Mouse (Mus musculus) heart, embryonic 12.5 days (tissue): ENCODE results near the gene AB124611. TPM values are rescaled to one million over a fixed set of nuclear protein-coding genes. Genes with fewer than 3 reads are reported as not detected.

Experiments used
- ATAC-seq: fragments of 200-750 bp; cut with Nextera tagmentation; 2 replicates; pipeline ENCODE4 v1.8.0; 2017; ENCODE audit warnings: moderate TSS enrichment, moderate library complexity; ENCODE audit not compliant: insufficient number of reproducible peaks, low FRiP score
- H3K27ac ChIP-seq: fragments of 300-500 bp; sonication (generic); 2 replicates; pipeline ENCODE4 v1.5.1; 2016; ENCODE audit warnings: mild to moderate bottlenecking, moderate library complexity; ENCODE audit not compliant: poor library complexity, severe bottlenecking
- H3K27me3 ChIP-seq: fragments of 300-500 bp; sonication (generic); replicated peaks from 2 replicates; pipeline ENCODE4 v1.6.1; 2016; ENCODE audit warnings: mild to moderate bottlenecking, moderate library complexity
- H3K36me3 ChIP-seq: fragments of 300-500 bp; sonication (generic); 2 replicates; pipeline ENCODE4 v1.6.1; 2016; ENCODE audit warnings: mild to moderate bottlenecking, moderate library complexity
- H3K4me1 ChIP-seq: fragments of 300-500 bp; sonication (generic); replicated peaks from 2 replicates; pipeline ENCODE4 v1.6.1; 2016; ENCODE audit warnings: mild to moderate bottlenecking
- H3K4me2 ChIP-seq: fragments of 300-500 bp; sonication (generic); 2 replicates; pipeline ENCODE4 v1.6.1; 2016; ENCODE audit warnings: mild to moderate bottlenecking, moderate library complexity
- H3K4me3 ChIP-seq: fragments of 300-500 bp; sonication (generic); 2 replicates; pipeline ENCODE4 v1.5.1; 2016; ENCODE audit warnings: mild to moderate bottlenecking
- H3K9ac ChIP-seq: fragments of 300-500 bp; sonication (generic); 2 replicates; pipeline ENCODE4 v1.6.1; 2016; ENCODE audit warnings: mild to moderate bottlenecking, moderate library complexity
- H3K9me3 ChIP-seq: fragments of 300-500 bp; sonication (generic); replicated peaks from 2 replicates; pipeline ENCODE4 v1.6.1; 2016; ENCODE audit warnings: mild to moderate bottlenecking, moderate library complexity
- WGBS: fragments of 180-500 bp; shearing (Covaris S2); methylation state at CpG from one replicate; pipeline ENCODE4 v1.1.7; 2016; 5-methylcytosine and 5-hydroxymethylcytosine counted together
- polyA plus RNA-seq: library from polyadenylated mRNA; unstranded; fragments of >200 nt; fragmentation: Nextera tagmentation; extraction: Ambion mirVana; gene quantifications from 2 replicates; pipeline ENCODE4 v1.2.1, GENCODE M21; 2016

Gene AB124611
- polyA plus RNA-seq, 1 experiment from 2014 or later, result 1.4 TPM

DNA sequence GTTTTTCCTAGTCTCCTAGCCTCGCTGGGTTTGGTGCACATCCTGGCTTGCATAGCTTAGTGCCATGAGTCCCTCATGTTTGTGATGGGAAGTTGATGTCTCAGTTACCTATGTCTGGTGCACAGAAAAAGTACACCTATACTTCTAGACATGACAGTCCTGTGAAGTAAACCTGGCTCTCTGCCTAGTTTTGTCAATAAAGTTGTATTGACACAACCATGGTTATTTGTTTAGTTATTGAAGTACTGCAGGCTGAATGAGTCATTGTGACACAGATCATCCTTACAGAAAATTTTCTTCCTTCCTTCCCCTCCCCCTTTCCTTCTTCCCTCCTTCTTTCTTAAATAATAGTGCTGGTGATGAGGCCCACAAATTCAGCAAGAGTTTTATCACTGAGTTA is 38.4 kb downstream of the AB124611 start:
- H3K4me1 ChIP-seq, result peaks cover 32% of the 10 kb centered on the region
- WGBS, result 76% methylated on average over 1 of the region's 1 CpGs
- H3K4me2 ChIP-seq, result no peak overlapping the region
- H3K4me3 ChIP-seq, result no peak overlapping the region
- no peaks in the 10 kb centered on the region for H3K27me3 ChIP-seq
- H3K9ac ChIP-seq, result no peak overlapping the region
- peaks cover 19% of the 10 kb centered on the region for H3K36me3 ChIP-seq
- no peak overlapping the region for H3K27ac ChIP-seq
- ATAC-seq, result no peak
- H3K9me3 ChIP-seq, result no peaks in the 10 kb centered on the region

DNA sequence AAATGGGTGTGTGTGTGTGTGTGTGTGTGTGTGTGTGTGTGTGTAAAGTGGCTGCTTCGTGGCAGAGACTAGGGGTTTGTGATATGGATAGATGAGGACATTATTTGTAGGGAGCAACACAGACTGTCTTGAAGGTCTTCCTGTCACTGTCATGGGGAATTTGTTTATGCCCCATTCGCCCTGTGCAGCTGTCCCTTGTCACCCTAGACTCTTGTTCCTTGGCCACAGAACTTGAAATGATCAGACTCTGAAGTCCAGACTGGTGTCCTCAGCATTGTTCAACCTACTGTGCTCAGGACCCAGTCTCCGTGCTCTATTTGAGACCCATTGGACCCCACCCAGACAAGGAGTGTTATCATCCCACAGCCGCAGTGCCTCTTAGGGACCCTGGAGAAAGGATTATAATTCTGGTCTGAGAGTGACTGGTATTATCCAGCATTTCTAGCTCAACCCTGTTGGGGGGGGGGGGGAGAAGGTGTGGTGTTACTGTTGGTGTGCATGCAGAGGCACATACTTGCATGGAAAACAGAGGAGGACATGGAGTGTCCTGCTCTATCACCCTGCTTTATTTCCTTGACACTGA is 39.1 kb downstream of the AB124611 start:
- no peak overlapping the region for H3K9ac ChIP-seq
- no peak overlapping the region for H3K4me2 ChIP-seq
- ATAC-seq, result no peak
- H3K27me3 ChIP-seq, result no peaks in the 10 kb centered on the region
- H3K36me3 ChIP-seq, result peaks cover 25% of the 10 kb centered on the region
- no peak overlapping the region for H3K4me3 ChIP-seq
- H3K4me1 ChIP-seq, result peaks cover 32% of the 10 kb centered on the region
- H3K9me3 ChIP-seq, result no peaks in the 10 kb centered on the region
- WGBS, result 52% methylated on average over 4 of the region's 4 CpGs
- H3K27ac ChIP-seq, result peak overlapping the region; percentile 0; the same call in 1 of the 2 replicates

DNA sequence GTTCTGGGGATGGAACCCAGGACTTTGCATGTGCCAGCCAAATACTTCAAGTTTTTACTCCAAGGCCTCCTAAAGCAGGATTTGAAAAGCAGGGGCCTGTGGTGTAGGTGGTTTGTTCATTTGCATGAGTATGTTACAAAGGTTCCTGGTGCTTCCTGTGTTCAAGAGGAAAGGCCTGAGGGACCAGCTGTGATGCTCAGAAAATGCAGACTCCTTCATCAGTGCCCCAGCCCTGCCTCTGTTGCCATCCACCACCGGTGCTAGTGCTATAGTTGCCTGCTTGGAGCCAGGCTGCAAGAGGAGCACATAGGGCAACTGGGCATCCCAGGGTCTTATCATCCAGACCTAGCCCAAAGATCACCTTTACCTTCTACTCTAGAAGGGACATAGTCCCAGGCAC is 40.6 kb downstream of the AB124611 start:
- Histone ChIP-seq H3K36me3 (peaks cover 32% of the 10 kb centered on the region), H3K4me1 (peaks cover 32% of the 10 kb centered on the region)
- 63% methylated on average over 1 of the region's 1 CpGs for WGBS

DNA sequence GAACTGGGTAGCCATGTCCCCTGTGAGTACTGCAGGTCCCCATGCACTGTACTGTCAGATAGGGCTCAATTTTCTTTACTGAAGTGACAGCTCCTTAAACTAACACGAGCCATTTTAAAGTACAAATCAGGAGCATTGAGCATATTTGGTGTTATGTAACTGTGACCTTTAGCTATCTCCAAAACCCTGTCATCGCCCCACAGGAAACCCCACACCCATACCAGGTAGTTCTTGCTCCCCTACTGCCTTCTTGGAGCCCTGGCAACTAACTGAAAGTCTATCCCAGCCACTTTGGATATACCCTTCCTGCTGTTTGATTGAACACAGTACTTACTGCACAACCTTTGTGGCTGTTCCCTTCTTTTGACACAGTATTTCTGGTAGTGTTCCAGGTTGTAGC is 41.1 kb downstream of the AB124611 start:
- Histone ChIP-seq H3K27me3 (no peaks in the 10 kb centered on the region), H3K4me3 (no peak overlapping the region), H3K9ac (no peak overlapping the region), H3K9me3 (no peaks in the 10 kb centered on the region), H3K4me2 (no peak overlapping the region), H3K36me3 (peaks cover 35% of the 10 kb centered on the region), H3K27ac (no peak overlapping the region), H3K4me1 (peaks cover 32% of the 10 kb centered on the region)
- WGBS, result 72% methylated on average over 2 of the region's 2 CpGs
- no peak for ATAC-seq

More for the DNA sequence above, 40.6 kb downstream of the AB124611 start:
- no peak overlapping the region for H3K9ac ChIP-seq
- no peak for ATAC-seq
- H3K4me2 ChIP-seq, result no peak overlapping the region
- H3K27ac ChIP-seq, result no peak overlapping the region
- H3K27me3 ChIP-seq, result no peaks in the 10 kb centered on the region
- no peak overlapping the region for H3K4me3 ChIP-seq
- H3K9me3 ChIP-seq, result no peaks in the 10 kb centered on the region

DNA sequence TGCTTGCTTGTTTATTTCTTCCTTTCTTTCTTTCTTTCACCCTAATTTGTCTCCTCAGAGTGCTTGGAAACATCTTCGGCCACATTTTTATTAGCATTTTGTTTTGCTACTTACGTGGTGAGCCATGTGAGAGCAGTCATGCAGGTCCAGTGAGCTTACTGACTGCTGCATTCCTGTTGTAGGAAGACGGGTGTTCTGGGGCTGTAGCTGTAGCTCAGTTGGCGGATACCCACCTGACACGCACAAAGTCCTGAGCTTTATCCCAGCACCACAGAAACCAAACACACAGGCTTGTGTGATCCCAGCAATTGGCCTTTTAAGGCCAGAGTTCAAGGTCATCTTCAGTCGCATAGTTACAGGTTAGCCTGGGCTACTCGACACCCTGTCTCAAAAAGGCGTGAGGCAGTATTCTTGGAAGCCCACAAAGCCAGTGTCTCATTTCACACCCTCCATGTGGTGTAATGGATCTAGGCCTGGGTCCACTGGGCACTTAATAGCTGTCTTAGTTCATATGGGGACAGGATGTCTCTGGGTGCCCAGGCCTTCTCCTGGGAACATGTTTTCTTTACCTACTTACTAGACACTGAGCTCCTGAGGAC is 42.8 kb downstream of the AB124611 start:
- ATAC-seq, result no peak
- no peak overlapping the region for H3K4me3 ChIP-seq
- H3K36me3 ChIP-seq, result peaks cover 50% of the 10 kb centered on the region
- no peak overlapping the region for H3K9ac ChIP-seq
- H3K4me1 ChIP-seq, result peaks cover 29% of the 10 kb centered on the region
- H3K27ac ChIP-seq, result no peak overlapping the region
- H3K27me3 ChIP-seq, result no peaks in the 10 kb centered on the region
- H3K4me2 ChIP-seq, result no peak overlapping the region
- 90% methylated on average over 8 of the region's 8 CpGs for WGBS
- H3K9me3 ChIP-seq, result no peaks in the 10 kb centered on the region

GRCm38 (mm10) chr9:21574012-21574801 is 48.2 kb downstream of the AB124611 start:
- peaks cover 89% of the 10 kb centered on the region for H3K36me3 ChIP-seq
- H3K9ac ChIP-seq, result no peak overlapping the region
- H3K27me3 ChIP-seq, result no peaks in the 10 kb centered on the region
- H3K27ac ChIP-seq, result no peak overlapping the region
- no peaks in the 10 kb centered on the region for H3K4me1 ChIP-seq
- no peak overlapping the region for H3K4me2 ChIP-seq
- ATAC-seq, result no peak
- WGBS, result 94% methylated on average over 8 of the region's 8 CpGs
- H3K9me3 ChIP-seq, result no peaks in the 10 kb centered on the region
- no peak overlapping the region for H3K4me3 ChIP-seq

- no peak overlapping the region for H3K27ac ChIP-seq
- H3K27me3 ChIP-seq, result no peaks in the 10 kb centered on the region
- no peaks in the 10 kb centered on the region for H3K9me3 ChIP-seq
- peaks cover 89% of the 10 kb centered on the region for H3K36me3 ChIP-seq
- H3K4me3 ChIP-seq, result no peak overlapping the region
- no peak overlapping the region for H3K9ac ChIP-seq
- 96% methylated on average over 10 of the region's 10 CpGs for WGBS
- no peak for ATAC-seq
- no peak overlapping the region for H3K4me2 ChIP-seq
- H3K4me1 ChIP-seq, result no peaks in the 10 kb centered on the region
Observed at GRCm38 (mm10) chr9:21575253-21575652, 49.3 kb downstream of the AB124611 start.

DNA sequence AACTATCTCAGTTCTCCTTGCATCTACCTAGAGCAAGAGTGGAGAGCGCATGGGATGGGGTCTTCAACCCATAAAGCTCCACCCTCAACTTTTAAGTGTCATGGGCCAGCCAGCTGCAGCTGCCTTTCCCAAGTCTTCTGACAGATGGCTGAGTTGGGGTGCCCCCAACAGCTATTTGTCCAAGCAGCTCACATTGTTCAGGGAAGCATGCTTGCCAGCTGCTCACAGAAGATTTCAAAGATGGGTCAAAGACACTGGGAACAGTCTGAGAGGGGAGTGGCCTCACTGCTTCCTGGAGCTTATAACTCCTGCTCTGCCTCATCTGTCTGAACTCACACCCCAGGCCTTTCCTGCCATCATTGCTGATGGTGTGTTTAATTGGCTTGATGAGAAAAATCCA is 50.3 kb downstream of the AB124611 start:
- Histone ChIP-seq H3K36me3 (peaks cover 90% of the 10 kb centered on the region), H3K4me2 (no peak overlapping the region), H3K9me3 (no peaks in the 10 kb centered on the region), H3K4me3 (no peak overlapping the region), H3K27ac (no peak overlapping the region), H3K9ac (no peak overlapping the region), H3K4me1 (no peaks in the 10 kb centered on the region), H3K27me3 (no peaks in the 10 kb centered on the region)
- ATAC-seq, result no peak
- 100% methylated on average over 1 of the region's 1 CpGs for WGBS

DNA sequence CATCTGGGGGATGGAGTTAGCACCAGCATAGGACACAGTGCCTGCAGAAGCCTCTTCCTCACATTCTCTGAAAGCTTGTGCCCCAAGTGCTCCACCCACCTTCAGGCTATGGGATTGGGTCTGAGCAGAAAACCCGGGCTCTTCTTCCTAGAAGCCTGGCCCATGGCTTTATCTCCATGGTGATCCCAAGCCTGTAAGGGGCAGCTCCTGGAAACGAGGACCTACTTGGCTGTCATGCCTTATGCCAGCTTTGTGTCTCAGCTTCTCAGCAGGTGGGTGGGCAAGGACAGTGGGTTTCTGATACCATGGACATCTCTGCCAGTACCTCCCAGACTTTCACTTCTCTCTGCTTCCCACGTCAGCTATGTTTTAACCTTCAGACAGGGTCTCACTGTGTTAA is 52.2 kb downstream of the AB124611 start:
- no peak overlapping the region for H3K9ac ChIP-seq
- H3K27me3 ChIP-seq, result no peaks in the 10 kb centered on the region
- H3K4me1 ChIP-seq, result no peaks in the 10 kb centered on the region
- no peak overlapping the region for H3K4me3 ChIP-seq
- no peak overlapping the region for H3K4me2 ChIP-seq
- no peak for ATAC-seq
- no peaks in the 10 kb centered on the region for H3K9me3 ChIP-seq
- 78% methylated on average over 3 of the region's 3 CpGs for WGBS
- peaks cover 90% of the 10 kb centered on the region for H3K36me3 ChIP-seq
- no peak overlapping the region for H3K27ac ChIP-seq

DNA sequence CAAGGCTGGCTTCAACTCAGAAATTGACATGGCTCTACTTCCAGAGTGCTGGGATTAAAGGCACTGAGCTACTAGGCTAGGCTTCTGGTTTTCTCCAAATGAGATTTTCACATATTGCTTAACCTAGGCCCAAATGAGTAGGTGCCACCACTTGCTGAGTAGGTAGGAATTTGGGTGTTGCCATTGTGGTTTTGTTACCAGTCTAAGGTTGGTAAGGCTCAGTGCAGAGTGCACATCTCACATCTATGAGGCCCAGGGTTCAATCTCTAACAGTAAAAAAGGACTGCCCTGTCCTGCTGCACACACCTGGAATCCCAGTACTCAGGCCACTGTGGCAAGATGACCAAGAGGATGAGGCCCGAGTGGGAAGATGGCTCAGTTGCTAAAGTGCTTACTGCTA is 59.4 kb downstream of the AB124611 start:
- ATAC-seq, result no peak
- no peak overlapping the region for H3K27ac ChIP-seq
- H3K9me3 ChIP-seq, result no peaks in the 10 kb centered on the region
- H3K4me3 ChIP-seq, result no peak overlapping the region
- no peak overlapping the region for H3K9ac ChIP-seq
- peaks cover 93% of the 10 kb centered on the region for H3K36me3 ChIP-seq
- WGBS, result 90% methylated on average over 1 of the region's 1 CpGs
- H3K4me1 ChIP-seq, result no peaks in the 10 kb centered on the region
- H3K4me2 ChIP-seq, result no peak overlapping the region
- H3K27me3 ChIP-seq, result no peaks in the 10 kb centered on the region

DNA sequence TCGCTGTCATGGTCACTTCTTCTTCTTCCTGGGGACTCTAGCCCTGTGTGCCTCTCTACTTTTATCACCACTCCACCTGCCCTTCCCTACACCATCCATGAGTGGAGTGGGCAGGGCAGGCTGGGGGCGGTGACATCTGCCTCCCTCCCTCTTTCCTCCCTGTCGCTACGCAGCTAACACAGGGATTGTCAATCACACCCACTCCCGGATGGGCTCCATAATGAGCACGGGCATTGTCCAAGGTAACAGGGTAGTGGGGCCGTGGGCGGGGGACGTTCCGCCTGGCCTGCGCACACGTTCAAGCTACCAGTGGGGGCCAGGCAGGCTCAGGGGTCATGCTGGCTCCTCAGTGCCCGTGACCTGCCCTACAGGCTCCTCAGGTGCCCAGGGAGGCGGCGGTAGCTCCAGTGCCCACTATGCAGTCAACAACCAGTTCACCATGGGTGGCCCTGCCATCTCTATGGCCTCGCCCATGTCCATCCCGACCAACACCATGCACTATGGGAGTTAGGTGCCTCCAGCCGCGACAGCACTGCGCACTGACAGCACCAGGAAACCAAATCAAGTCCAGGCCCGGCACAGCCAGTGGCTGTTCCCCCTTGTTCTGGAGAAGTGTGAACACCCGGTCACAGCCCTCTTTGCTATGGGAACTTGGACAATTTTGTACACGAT is 61.8 kb downstream of the AB124611 start:
- H3K4me2 ChIP-seq, result no peak overlapping the region
- H3K9ac ChIP-seq, result no peak overlapping the region
- H3K4me1 ChIP-seq, result peaks cover 10% of the 10 kb centered on the region
- H3K27ac ChIP-seq, result no peak overlapping the region
- H3K27me3 ChIP-seq, result no peaks in the 10 kb centered on the region
- no peak for ATAC-seq
- WGBS, result 90% methylated on average over 23 of the region's 23 CpGs
- no peaks in the 10 kb centered on the region for H3K9me3 ChIP-seq
- H3K36me3 ChIP-seq, result peaks cover 77% of the 10 kb centered on the region
- no peak overlapping the region for H3K4me3 ChIP-seq
